Mouse (Mus musculus): ENCODE results near the gene Ino80. TPM values are rescaled to one million over a fixed set of nuclear protein-coding genes. Genes with fewer than 3 reads are reported as not detected.

Ino80 gene
- polyA plus RNA-seq, 1 experiment from 2014 or later = 4.2 TPM

- no peak for ATAC-seq
- Histone ChIP-seq H3K4me1 (replicated peaks) (no peaks in the 10 kb centered on the region), H3K4me2 (replicated peaks) (no peak overlapping the region), H3K4me3 (replicated peaks) (no peak overlapping the region), H3K27ac (no peak overlapping the region), H3K36me3 (peaks cover 52% of the 10 kb centered on the region), H3K9me3 (no peaks in the 10 kb centered on the region), H3K27me3 (no peaks in the 10 kb centered on the region), H3K9ac (replicated peaks) (no peak overlapping the region)
- WGBS = 90% methylated on average over 4 of the region's 4 CpGs
These were observed 41.0 kb downstream of the Ino80 start for GRCm38 (mm10) chr2:119436467-119436866.

GRCm38 (mm10) chr2:119413819-119414218 is 63.7 kb downstream of the Ino80 start:
- no peak for ATAC-seq
- no peak overlapping the region for H3K27ac ChIP-seq
- no peaks in the 10 kb centered on the region for H3K4me1 ChIP-seq (replicated peaks)
- H3K9ac ChIP-seq (replicated peaks) = no peak overlapping the region
- H3K9me3 ChIP-seq = no peaks in the 10 kb centered on the region
- H3K27me3 ChIP-seq = no peaks in the 10 kb centered on the region
- peaks cover 56% of the 10 kb centered on the region for H3K36me3 ChIP-seq
- no peak overlapping the region for H3K4me3 ChIP-seq (replicated peaks)
- WGBS = 50% methylated on average over 1 of the region's 1 CpGs
- no peak overlapping the region for H3K4me2 ChIP-seq (replicated peaks)

GRCm38 (mm10) chr2:119411674-119412073 is 65.8 kb downstream of the Ino80 start:
- Histone ChIP-seq H3K9me3 (no peaks in the 10 kb centered on the region), H3K4me3 (replicated peaks) (no peak overlapping the region), H3K27ac (no peak overlapping the region), H3K9ac (replicated peaks) (no peak overlapping the region), H3K36me3 (peaks cover 55% of the 10 kb centered on the region), H3K27me3 (no peaks in the 10 kb centered on the region), H3K4me2 (replicated peaks) (no peak overlapping the region), H3K4me1 (replicated peaks) (no peaks in the 10 kb centered on the region)
- 83% methylated on average over 2 of the region's 2 CpGs for WGBS
- no peak for ATAC-seq

- Histone ChIP-seq H3K4me3 (replicated peaks) (no peak overlapping the region), H3K36me3 (peaks cover 59% of the 10 kb centered on the region), H3K9me3 (no peaks in the 10 kb centered on the region), H3K4me1 (replicated peaks) (no peaks in the 10 kb centered on the region), H3K4me2 (replicated peaks) (no peak overlapping the region), H3K27me3 (no peaks in the 10 kb centered on the region), H3K27ac (no peak overlapping the region), H3K9ac (replicated peaks) (no peak overlapping the region)
- ATAC-seq = no peak
- 89% methylated on average over 5 of the region's 5 CpGs for WGBS
These were observed 66.5 kb downstream of the Ino80 start for GRCm38 (mm10) chr2:119411016-119411415.

GRCm38 (mm10) chr2:119408733-119409132 is 68.8 kb downstream of the Ino80 start:
- no peak overlapping the region for H3K4me2 ChIP-seq (replicated peaks)
- 0 out of 2 replicates have a peak overlapping the region, but pooled peaks have one; percentile 21 for H3K27ac ChIP-seq
- H3K4me1 ChIP-seq (replicated peaks) = no peaks in the 10 kb centered on the region
- no peaks in the 10 kb centered on the region for H3K27me3 ChIP-seq
- no peak for ATAC-seq
- H3K9ac ChIP-seq (replicated peaks) = no peak overlapping the region
- no peak overlapping the region for H3K4me3 ChIP-seq (replicated peaks)
- H3K36me3 ChIP-seq = peaks cover 63% of the 10 kb centered on the region
- H3K9me3 ChIP-seq = no peaks in the 10 kb centered on the region

GRCm38 (mm10) chr2:119408278-119408677 is 69.2 kb downstream of the Ino80 start:
- Histone ChIP-seq H3K4me1 (replicated peaks) (no peaks in the 10 kb centered on the region), H3K9me3 (no peaks in the 10 kb centered on the region), H3K4me3 (replicated peaks) (no peak overlapping the region), H3K9ac (replicated peaks) (no peak overlapping the region), H3K27ac (0 out of 2 replicates have a peak overlapping the region, but pooled peaks have one; percentile 21), H3K4me2 (replicated peaks) (no peak overlapping the region), H3K27me3 (no peaks in the 10 kb centered on the region), H3K36me3 (peaks cover 63% of the 10 kb centered on the region)
- no peak for ATAC-seq
- WGBS = 80% methylated on average over 8 of the region's 8 CpGs

GRCm38 (mm10) chr2:119399313-119399712 is 78.2 kb downstream of the Ino80 start:
- H3K9ac ChIP-seq (replicated peaks) = no peak overlapping the region
- no peak for ATAC-seq
- no peaks in the 10 kb centered on the region for H3K4me1 ChIP-seq (replicated peaks)
- H3K36me3 ChIP-seq = peaks cover 42% of the 10 kb centered on the region
- H3K4me3 ChIP-seq (replicated peaks) = no peak overlapping the region
- H3K27me3 ChIP-seq = no peaks in the 10 kb centered on the region
- H3K4me2 ChIP-seq (replicated peaks) = no peak overlapping the region
- H3K9me3 ChIP-seq = no peaks in the 10 kb centered on the region
- no peak overlapping the region for H3K27ac ChIP-seq

- Histone ChIP-seq H3K36me3 (peaks cover 44% of the 10 kb centered on the region), H3K9me3 (no peaks in the 10 kb centered on the region), H3K4me3 (replicated peaks) (no peak overlapping the region), H3K9ac (replicated peaks) (no peak overlapping the region), H3K27ac (no peak overlapping the region), H3K4me1 (replicated peaks) (no peaks in the 10 kb centered on the region), H3K4me2 (replicated peaks) (no peak overlapping the region), H3K27me3 (no peaks in the 10 kb centered on the region)
- WGBS = 100% methylated on average over 1 of the region's 1 CpGs
- no peak for ATAC-seq
These were observed 78.8 kb downstream of the Ino80 start for GRCm38 (mm10) chr2:119398665-119399064.

- no peaks in the 10 kb centered on the region for H3K4me1 ChIP-seq (replicated peaks)
- 90% methylated on average over 5 of the region's 5 CpGs for WGBS
- H3K27me3 ChIP-seq = no peaks in the 10 kb centered on the region
- H3K36me3 ChIP-seq = peaks cover 48% of the 10 kb centered on the region
- H3K27ac ChIP-seq = no peak overlapping the region
- no peak overlapping the region for H3K4me3 ChIP-seq (replicated peaks)
- H3K4me2 ChIP-seq (replicated peaks) = no peak overlapping the region
- H3K9ac ChIP-seq (replicated peaks) = no peak overlapping the region
- ATAC-seq = no peak
- no peaks in the 10 kb centered on the region for H3K9me3 ChIP-seq
These were observed 79.2 kb downstream of the Ino80 start for GRCm38 (mm10) chr2:119398252-119398651.

- peaks cover 55% of the 10 kb centered on the region for H3K36me3 ChIP-seq
- no peak for ATAC-seq
- no peaks in the 10 kb centered on the region for H3K9me3 ChIP-seq
- WGBS = 94% methylated on average over 4 of the region's 4 CpGs
- H3K4me2 ChIP-seq (replicated peaks) = no peak overlapping the region
- no peak overlapping the region for H3K27ac ChIP-seq
- no peak overlapping the region for H3K4me3 ChIP-seq (replicated peaks)
- H3K27me3 ChIP-seq = no peaks in the 10 kb centered on the region
- no peak overlapping the region for H3K9ac ChIP-seq (replicated peaks)
- no peaks in the 10 kb centered on the region for H3K4me1 ChIP-seq (replicated peaks)
These were observed 87.5 kb downstream of the Ino80 start for GRCm38 (mm10) chr2:119389992-119390391.

- WGBS = 92% methylated on average over 1 of the region's 1 CpGs
- H3K27me3 ChIP-seq = no peaks in the 10 kb centered on the region
- no peak overlapping the region for H3K27ac ChIP-seq
- H3K4me3 ChIP-seq (replicated peaks) = no peak overlapping the region
- peaks cover 51% of the 10 kb centered on the region for H3K36me3 ChIP-seq
- no peak overlapping the region for H3K4me2 ChIP-seq (replicated peaks)
- H3K4me1 ChIP-seq (replicated peaks) = no peaks in the 10 kb centered on the region
- no peak overlapping the region for H3K9ac ChIP-seq (replicated peaks)
- ATAC-seq = no peak
- no peaks in the 10 kb centered on the region for H3K9me3 ChIP-seq
These were observed 89.2 kb downstream of the Ino80 start for GRCm38 (mm10) chr2:119388266-119388665.

- no peaks in the 10 kb centered on the region for H3K9me3 ChIP-seq
- no peaks in the 10 kb centered on the region for H3K4me1 ChIP-seq (replicated peaks)
- H3K4me3 ChIP-seq (replicated peaks) = no peak overlapping the region
- no peaks in the 10 kb centered on the region for H3K27me3 ChIP-seq
- no peak overlapping the region for H3K27ac ChIP-seq
- H3K4me2 ChIP-seq (replicated peaks) = no peak overlapping the region
- H3K9ac ChIP-seq (replicated peaks) = no peak overlapping the region
- WGBS = 87% methylated on average over 3 of the region's 3 CpGs
- no peak for ATAC-seq
- H3K36me3 ChIP-seq = peaks cover 80% of the 10 kb centered on the region
These were observed 98.0 kb downstream of the Ino80 start for GRCm38 (mm10) chr2:119379455-119379854.

GRCm38 (mm10) chr2:119377826-119378225 is 99.7 kb downstream of the Ino80 start:
- no peaks in the 10 kb centered on the region for H3K9me3 ChIP-seq
- no peak for ATAC-seq
- H3K27me3 ChIP-seq = no peaks in the 10 kb centered on the region
- H3K4me1 ChIP-seq (replicated peaks) = no peaks in the 10 kb centered on the region
- 82% methylated on average over 3 of the region's 3 CpGs for WGBS
- no peak overlapping the region for H3K27ac ChIP-seq
- H3K9ac ChIP-seq (replicated peaks) = no peak overlapping the region
- no peak overlapping the region for H3K4me3 ChIP-seq (replicated peaks)
- H3K4me2 ChIP-seq (replicated peaks) = no peak overlapping the region
- peaks cover 88% of the 10 kb centered on the region for H3K36me3 ChIP-seq

Measured in midbrain, embryonic 13.5 days (tissue).